Mouse (Mus musculus): ENCODE measurements at regions not wholly inside any gene's neighbourhood (a gene's known extent, or its start where the extent isn't known, plus 50 kb on each side); places are given as distances from the start of the nearest gene placed in this dataset. TPM values are rescaled to one million over a fixed set of nuclear protein-coding genes. Genes with fewer than 3 reads are reported as not detected.

DNA sequence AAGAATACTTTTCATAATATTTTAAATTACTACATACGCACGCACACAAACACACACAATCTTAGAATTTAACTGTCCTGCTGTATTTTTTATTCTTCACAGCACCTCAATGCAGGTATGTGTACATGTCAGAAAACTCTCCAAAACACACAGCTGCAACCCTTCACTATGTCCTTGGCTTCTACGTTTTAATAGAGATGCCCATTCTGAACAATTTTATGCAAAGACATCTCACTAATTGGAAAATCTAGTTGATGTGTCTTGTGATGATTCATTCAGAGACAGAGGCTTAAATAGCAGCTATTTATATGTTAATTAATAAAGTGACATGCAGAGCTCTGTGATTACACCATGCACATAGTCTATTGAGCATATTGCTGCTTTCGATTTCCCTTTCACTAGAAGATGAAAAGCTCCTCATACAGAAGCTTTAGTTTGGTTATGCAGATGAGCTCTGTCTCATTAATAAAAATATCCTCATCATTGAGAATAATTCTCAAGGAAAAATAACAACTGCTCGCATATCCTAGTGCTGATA lies 525.4 kb downstream of the Slco4c1 start:
- H3K4me2 ChIP-seq: no peak overlapping the region
- 72% methylated on average over 5 of the region's 5 CpGs for WGBS
- no peak overlapping the region for H3K27ac ChIP-seq (ENCODE audit: low read depth, low read length)
- H3K36me3 ChIP-seq (ENCODE audit: control insufficient read depth, insufficient read depth, low read length): no peaks in the 10 kb centered on the region
- ATAC-seq (ENCODE audit: low FRiP score) (peak; percentile 30; the same call in 1 of the 2 replicates), DNase-seq (ENCODE audit: low spot score, missing footprints) (no peak)
- H3K9me3 ChIP-seq (ENCODE audit: control insufficient read depth, low read length): no peaks in the 10 kb centered on the region
- no peaks in the 10 kb centered on the region for H3K4me1 ChIP-seq (ENCODE audit: control insufficient read depth, insufficient read depth, low read length)
- no peak overlapping the region for H3K4me3 ChIP-seq (ENCODE audit: low read depth, low read length)
- H3K9ac ChIP-seq (ENCODE audit: low read length): no peak overlapping the region
- H3K27me3 ChIP-seq (ENCODE audit: control insufficient read depth, insufficient read depth, low read length): no peaks in the 10 kb centered on the region

DNA sequence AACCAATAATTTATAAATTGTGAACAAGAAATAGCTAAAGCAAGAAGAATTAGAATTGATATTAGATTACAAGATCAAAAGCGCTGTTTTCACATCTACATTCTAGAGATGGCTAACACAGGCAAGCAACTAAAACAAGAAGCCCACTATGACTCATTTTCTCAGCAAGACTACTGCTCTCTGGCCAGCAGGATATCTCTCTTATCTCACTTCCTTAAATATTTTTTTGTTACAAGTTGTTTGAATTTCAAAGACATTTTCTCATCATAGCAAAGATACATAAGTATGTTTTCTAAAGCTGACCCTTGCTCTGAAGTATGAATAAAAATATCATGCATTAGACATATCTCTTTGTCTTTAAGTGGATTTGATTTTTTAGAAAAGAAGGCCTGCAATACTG lies 556.2 kb downstream of the Slco4c1 start:
- H3K4me2 ChIP-seq: no peak overlapping the region
- no peak overlapping the region for H3K27ac ChIP-seq (ENCODE audit: low read depth, low read length)
- DNase-seq (ENCODE audit: low spot score, missing footprints): no peak
- H3K9me3 ChIP-seq (ENCODE audit: control insufficient read depth, low read length): no peaks in the 10 kb centered on the region
- no peaks in the 10 kb centered on the region for H3K4me1 ChIP-seq (ENCODE audit: control insufficient read depth, insufficient read depth, low read length)
- 91% methylated on average over 1 of the region's 1 CpGs for WGBS
- H3K27me3 ChIP-seq (ENCODE audit: control insufficient read depth, insufficient read depth, low read length): no peaks in the 10 kb centered on the region
- no peak overlapping the region for H3K4me3 ChIP-seq (ENCODE audit: low read depth, low read length)
- no peak overlapping the region for H3K9ac ChIP-seq (ENCODE audit: low read length)
- H3K36me3 ChIP-seq (ENCODE audit: control insufficient read depth, insufficient read depth, low read length): no peaks in the 10 kb centered on the region
- no peak for ATAC-seq (ENCODE audit: low FRiP score)

DNA sequence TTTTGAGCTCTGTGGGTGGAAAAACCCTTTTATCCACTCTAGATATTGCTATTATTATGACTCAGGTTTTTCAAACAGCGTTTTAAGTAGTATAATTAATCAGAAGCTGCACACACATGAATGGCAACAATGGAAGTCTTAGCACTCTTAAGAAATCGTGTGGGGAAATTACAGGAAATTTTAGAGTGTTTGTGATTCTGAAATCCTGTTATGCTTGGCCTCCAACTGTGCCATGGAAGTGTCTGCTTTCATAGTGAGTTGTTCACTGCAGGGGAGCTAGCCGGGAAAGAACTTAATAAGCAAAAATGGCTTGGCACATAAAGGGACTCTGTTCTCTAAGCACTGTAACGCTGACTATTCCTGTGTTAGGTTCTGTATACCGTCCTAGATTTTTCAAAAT lies 570.7 kb downstream of the Slco4c1 start:
- DNase-seq (ENCODE audit: low spot score, missing footprints) (no peak), ATAC-seq (ENCODE audit: low FRiP score) (no peak)
- no peaks in the 10 kb centered on the region; the same call in 1 of the 2 replicates for H3K4me1 ChIP-seq (ENCODE audit: control insufficient read depth, insufficient read depth, low read length)
- H3K27ac ChIP-seq (ENCODE audit: low read depth, low read length): no peak overlapping the region
- H3K36me3 ChIP-seq (ENCODE audit: control insufficient read depth, insufficient read depth, low read length): no peaks in the 10 kb centered on the region
- H3K4me3 ChIP-seq (ENCODE audit: low read depth, low read length): no peak overlapping the region
- 45% methylated on average over 5 of the region's 5 CpGs for WGBS
- no peaks in the 10 kb centered on the region for H3K9me3 ChIP-seq (ENCODE audit: control insufficient read depth, low read length)
- no peak overlapping the region for H3K9ac ChIP-seq (ENCODE audit: low read length)
- H3K27me3 ChIP-seq (ENCODE audit: control insufficient read depth, insufficient read depth, low read length): no peaks in the 10 kb centered on the region
- no peak overlapping the region for H3K4me2 ChIP-seq

- no peak overlapping the region for H3K4me2 ChIP-seq
- no peak overlapping the region for H3K4me3 ChIP-seq (ENCODE audit: low read depth, low read length)
- ATAC-seq (ENCODE audit: low FRiP score): no peak
- H3K4me1 ChIP-seq (ENCODE audit: control insufficient read depth, insufficient read depth, low read length): no peaks in the 10 kb centered on the region
- 86% methylated on average over 1 of the region's 1 CpGs for WGBS
- no peak for DNase-seq (ENCODE audit: low spot score, missing footprints)
- no peak overlapping the region for H3K9ac ChIP-seq (ENCODE audit: low read length)
- H3K36me3 ChIP-seq (ENCODE audit: control insufficient read depth, insufficient read depth, low read length): no peaks in the 10 kb centered on the region
- H3K27me3 ChIP-seq (ENCODE audit: control insufficient read depth, insufficient read depth, low read length): no peaks in the 10 kb centered on the region
- no peaks in the 10 kb centered on the region for H3K9me3 ChIP-seq (ENCODE audit: control insufficient read depth, low read length)
- no peak overlapping the region for H3K27ac ChIP-seq (ENCODE audit: low read depth, low read length)
Measured at GRCm38 (mm10) chr1:96278046-96278576, 593.9 kb downstream of the Slco4c1 start.

DNA sequence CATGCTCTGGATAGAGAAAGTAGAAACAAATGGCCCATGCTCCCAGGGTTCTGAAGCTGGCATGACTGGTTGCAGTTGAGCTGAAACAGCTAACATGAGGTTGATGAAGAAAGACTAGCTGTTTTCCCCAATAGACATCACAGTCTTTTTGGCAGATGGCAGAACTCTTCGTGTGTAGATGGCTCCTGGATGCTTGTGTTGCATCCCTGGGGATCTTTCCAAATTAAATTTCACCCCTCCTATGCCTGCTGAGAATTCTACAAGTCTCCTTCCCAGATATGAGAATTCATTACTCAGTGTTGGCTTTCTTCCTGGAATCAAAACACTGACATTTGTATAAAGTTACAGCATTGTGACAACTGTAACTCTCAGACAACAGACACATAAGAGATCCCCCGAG lies 595.3 kb downstream of the Slco4c1 start:
- WGBS: 83% methylated on average over 2 of the region's 2 CpGs
- DNase-seq (ENCODE audit: low spot score, missing footprints): no peak
- H3K4me2 ChIP-seq: no peak overlapping the region

More for the DNA sequence above, 595.3 kb downstream of the Slco4c1 start:
- Histone ChIP-seq H3K27ac (ENCODE audit: low read depth, low read length) (no peak overlapping the region), H3K36me3 (ENCODE audit: control insufficient read depth, insufficient read depth, low read length) (no peaks in the 10 kb centered on the region), H3K4me1 (ENCODE audit: control insufficient read depth, insufficient read depth, low read length) (no peaks in the 10 kb centered on the region), H3K9me3 (ENCODE audit: control insufficient read depth, low read length) (no peaks in the 10 kb centered on the region), H3K27me3 (ENCODE audit: control insufficient read depth, insufficient read depth, low read length) (no peaks in the 10 kb centered on the region), H3K4me3 (ENCODE audit: low read depth, low read length) (no peak overlapping the region), H3K9ac (ENCODE audit: low read length) (no peak overlapping the region)
- ATAC-seq (ENCODE audit: low FRiP score): no peak

Small RNA genes lying in the stretch of these regions (microRNA-seq; reads per million reads assigned to microRNA genes)
- gene Gm22917: not detected

Measured in midbrain, embryonic 11.5 days (tissue).